Mouse (Mus musculus) kidney, embryonic 14.5 days (tissue): ENCODE results near the gene Btbd35f6. TPM values are rescaled to one million over a fixed set of nuclear protein-coding genes. Genes with fewer than 3 reads are reported as not detected.
"Not testable (repeated sequence)": the region's sequence is repeated elsewhere in the genome, so short reads cannot be mapped to it uniquely, and the experiment has no call there.

Experiments used
- ATAC-seq: fragments of 200-750 bp; cut with Nextera tagmentation; 2 replicates; pipeline ENCODE4 v1.8.0; 2017; ENCODE audit warnings: moderate number of reproducible peaks, mild to moderate bottlenecking, moderate TSS enrichment, moderate library complexity; ENCODE audit not compliant: low FRiP score, low TSS enrichment
- H3K27ac ChIP-seq: fragments of 300-500 bp; sonication (generic); 2 replicates; pipeline ENCODE4 v1.5.1; 2014; ENCODE audit warnings: low read depth, mild to moderate bottlenecking, low read length, moderate library complexity, mixed read lengths
- H3K27me3 ChIP-seq: fragments of 300-500 bp; sonication (generic); 2 replicates; pipeline ENCODE4 v1.6.1; 2014; ENCODE audit warnings: mild to moderate bottlenecking, low read length; ENCODE audit not compliant: control insufficient read depth, insufficient read depth
- H3K36me3 ChIP-seq: fragments of 300-500 bp; sonication (generic); 2 replicates; pipeline ENCODE4 v1.6.1; 2014; ENCODE audit warnings: low read length, mixed read lengths; ENCODE audit not compliant: control insufficient read depth, insufficient read depth
- H3K4me1 ChIP-seq: fragments of 300-500 bp; sonication (generic); 2 replicates; pipeline ENCODE4 v1.6.1; 2014; ENCODE audit warnings: low read length, mixed read lengths; ENCODE audit not compliant: control insufficient read depth, insufficient read depth
- H3K4me2 ChIP-seq: fragments of 300-500 bp; sonication (generic); replicated peaks from 2 replicates; pipeline ENCODE4 v1.6.1; 2014; ENCODE audit warnings: low read depth, mild to moderate bottlenecking, low read length
- H3K4me3 ChIP-seq: fragments of 300-500 bp; sonication (generic); 2 replicates; pipeline ENCODE4 v1.5.1; 2014; ENCODE audit warnings: mild to moderate bottlenecking, low read length
- H3K9ac ChIP-seq: fragments of 300-500 bp; sonication (generic); 2 replicates; pipeline ENCODE4 v1.6.1; 2014; ENCODE audit warnings: low read depth, mild to moderate bottlenecking, low read length, moderate library complexity
- H3K9me3 ChIP-seq: fragments of 300-500 bp; sonication (generic); 2 replicates; pipeline ENCODE4 v1.6.1; 2016; ENCODE audit warnings: low read length; ENCODE audit not compliant: control insufficient read depth
- WGBS: fragments of 180-500 bp; shearing (Covaris S2); extraction: QIAGEN DNeasy Blood & Tissue Kit; methylation state at CpG from one replicate; pipeline ENCODE4 v1.1.7; 2014; 5-methylcytosine and 5-hydroxymethylcytosine counted together
- polyA plus RNA-seq: library from polyadenylated mRNA; unstranded; fragments of >200 nt; fragmentation: Nextera tagmentation; extraction: Ambion mirVana; gene quantifications from 2 replicates; pipeline ENCODE4 v1.2.1, GENCODE M21; 2014

Gene Btbd35f6
- polyA plus RNA-seq: not detected in 2 replicates

DNA sequence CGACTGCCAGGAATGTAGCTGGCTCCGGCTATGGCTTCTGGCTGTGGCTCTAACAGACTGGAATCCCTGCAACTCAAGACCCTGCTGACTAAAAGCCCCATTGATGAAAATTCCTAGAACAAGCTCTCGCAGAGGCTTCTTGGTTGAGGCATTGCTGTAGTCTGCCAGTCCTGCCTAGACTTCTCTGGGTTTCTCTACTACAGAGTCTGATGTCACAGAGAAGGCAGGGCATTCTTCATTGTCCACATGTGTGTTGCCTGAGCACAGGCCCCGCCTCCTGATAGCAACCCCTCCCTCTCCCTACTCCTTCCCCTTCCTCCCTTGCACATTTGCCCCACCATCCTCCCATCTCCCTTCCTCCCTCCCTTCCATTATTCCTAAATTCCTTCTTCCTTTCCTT is at the start of gene Btbd35f6:
TSS of gene Btbd35f6 (minus strand) at position 101 of the 400 bp plus-strand sequence.
- not testable (repeated sequence) for H3K4me3 ChIP-seq, H3K36me3 ChIP-seq, H3K27ac ChIP-seq, H3K4me1 ChIP-seq, ATAC-seq, H3K4me2 ChIP-seq, H3K9me3 ChIP-seq, H3K27me3 ChIP-seq, H3K9ac ChIP-seq
- WGBS: no CpG with 5 or more reads among the region's 4 CpGs

DNA sequence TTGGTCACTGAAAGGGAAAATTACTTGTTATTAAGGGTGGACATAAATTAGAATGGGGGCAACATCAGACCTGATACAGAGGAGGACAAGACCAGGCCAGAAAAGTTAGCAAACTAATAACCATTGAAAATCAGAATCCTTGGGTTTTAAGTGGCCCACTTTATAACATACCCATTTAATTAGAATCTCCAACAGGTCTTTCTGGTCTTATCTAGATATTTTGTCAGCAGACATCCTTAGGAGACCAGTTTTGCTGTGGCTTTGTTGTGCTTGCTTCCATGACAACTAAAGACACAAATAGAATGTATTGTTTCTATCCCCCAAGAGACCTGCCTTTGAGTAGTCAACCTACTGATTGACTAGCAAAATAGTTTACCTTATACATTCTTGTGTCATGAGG is 30.4 kb upstream of the Btbd35f6 start, which contains the start of gene Gm21870:
TSS of gene Gm21870 (minus strand) at position 101 of the 400 bp plus-strand sequence.
- H3K4me1 ChIP-seq, H3K4me3 ChIP-seq, H3K9ac ChIP-seq, H3K9me3 ChIP-seq, H3K4me2 ChIP-seq, ATAC-seq, H3K27me3 ChIP-seq, H3K36me3 ChIP-seq, H3K27ac ChIP-seq: not testable (repeated sequence)

DNA sequence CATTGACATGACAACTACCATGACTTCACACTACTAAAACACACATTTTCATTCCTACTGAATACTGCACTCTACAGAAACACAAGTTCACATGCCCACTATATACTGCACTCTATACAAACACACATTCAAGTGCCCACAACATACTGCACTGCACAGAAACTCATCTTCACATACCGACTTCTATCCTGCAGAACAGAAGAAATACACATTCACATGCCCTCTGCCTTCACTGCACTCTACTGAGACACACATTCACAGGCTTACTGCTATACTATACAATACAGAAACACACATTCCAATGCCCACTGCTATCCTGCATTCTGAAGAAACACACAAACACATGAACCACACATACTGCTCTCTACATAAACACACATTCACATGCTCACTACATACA is 26.1 kb downstream of the Btbd35f6 start:
- H3K36me3 ChIP-seq, H3K27ac ChIP-seq, H3K9me3 ChIP-seq, ATAC-seq, H3K4me1 ChIP-seq, H3K9ac ChIP-seq, H3K27me3 ChIP-seq, H3K4me2 ChIP-seq, H3K4me3 ChIP-seq: not testable (repeated sequence)
- WGBS: no CpG with 5 or more reads among the region's 1 CpGs

DNA sequence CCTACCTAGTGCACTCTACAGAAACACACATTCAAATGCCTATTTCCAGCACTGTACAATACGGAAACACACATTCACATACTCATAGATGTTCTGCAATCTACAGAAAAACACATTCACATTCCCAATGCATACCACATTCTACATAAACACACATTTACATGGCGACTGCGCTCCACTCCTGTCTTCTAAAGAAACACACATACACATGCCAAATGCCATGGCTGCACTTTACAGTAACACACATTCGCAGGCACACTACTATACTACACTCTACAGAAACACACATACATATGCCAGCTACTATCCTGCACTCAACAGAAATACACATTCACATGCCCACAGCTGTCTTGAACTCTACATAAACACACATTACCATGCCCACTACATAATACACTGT is 28.1 kb downstream of the Btbd35f6 start:
- not testable (repeated sequence) for H3K27me3 ChIP-seq, H3K27ac ChIP-seq, ATAC-seq, H3K9me3 ChIP-seq, H3K4me1 ChIP-seq, H3K36me3 ChIP-seq, H3K9ac ChIP-seq, H3K4me3 ChIP-seq, H3K4me2 ChIP-seq
- 85% methylated on average over 4 of the region's 4 CpGs for WGBS

DNA sequence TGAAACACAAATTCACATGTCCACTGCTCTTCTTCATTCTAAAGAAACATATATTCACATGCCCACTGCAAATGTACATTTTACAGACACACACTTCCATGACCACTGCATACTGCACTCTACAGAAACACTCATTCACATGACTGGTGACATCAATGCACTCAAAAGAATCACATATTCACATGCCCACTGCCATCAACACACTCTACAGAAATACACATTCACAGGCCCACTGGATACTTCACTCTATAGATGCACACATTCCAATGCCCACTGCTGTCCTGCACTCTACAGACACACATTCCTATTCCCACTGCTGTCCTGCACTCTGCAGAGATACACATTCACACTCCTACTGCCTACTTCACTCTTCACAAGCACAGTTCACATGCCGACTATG is 30.0 kb downstream of the Btbd35f6 start:
- ATAC-seq, H3K36me3 ChIP-seq: not testable (repeated sequence)
- WGBS: no CpG with 5 or more reads among the region's 1 CpGs

GRCm38 (mm10) chrX:33925420-33925819 is 30.9 kb downstream of the Btbd35f6 start:
- not testable (repeated sequence) for H3K4me3 ChIP-seq, H3K9ac ChIP-seq, H3K27ac ChIP-seq, H3K27me3 ChIP-seq, H3K4me1 ChIP-seq, ATAC-seq, H3K36me3 ChIP-seq, H3K4me2 ChIP-seq, H3K9me3 ChIP-seq
- 89% methylated on average over 2 of the region's 2 CpGs for WGBS

More for the DNA sequence above, 30.0 kb downstream of the Btbd35f6 start:
- H3K4me1 ChIP-seq, H3K4me3 ChIP-seq, H3K9ac ChIP-seq, H3K4me2 ChIP-seq, H3K9me3 ChIP-seq, H3K27me3 ChIP-seq, H3K27ac ChIP-seq: not testable (repeated sequence)

Other genes starting within 250 kb of the Btbd35f6 start
- gene Gm21870, start 30.3 kb upstream of the Btbd35f6 start, polyA plus RNA-seq: not detected in 2 replicates
- not detected in 2 replicates for gene Btbd35f9, start 205.0 kb upstream of the Btbd35f6 start, polyA plus RNA-seq